In the genomic region with DNA sequence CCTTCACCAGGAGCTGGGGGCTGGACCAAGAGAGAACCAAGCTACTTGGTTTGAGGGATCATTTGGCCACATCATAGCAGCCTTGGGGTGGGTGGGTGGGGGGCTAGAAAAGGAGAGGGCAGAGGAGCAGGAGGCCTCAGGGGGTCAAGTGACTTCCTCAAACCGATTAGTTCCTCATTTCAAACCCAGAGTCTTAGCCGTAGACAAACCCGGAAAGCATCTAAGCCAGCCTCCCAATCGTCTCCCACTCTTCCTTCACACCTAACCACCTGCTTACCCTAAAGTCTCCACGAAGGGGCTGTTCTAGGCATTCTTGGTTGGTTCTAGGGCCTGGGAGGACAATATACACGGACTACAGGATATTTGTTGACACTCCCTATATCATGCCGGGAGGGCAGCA, we compare ENCODE assay signal across 10 mouse cellular contexts. TPM values are rescaled to one million over a fixed set of nuclear protein-coding genes. Genes with fewer than 3 reads are reported as not detected.
A peak's percentile ranks its signal among the peaks of the same experiment; 100 is the strongest.
DNase-seq lines count a peak whose midpoint lies in the region; ATAC-seq and TF ChIP-seq lines count a peak whose summit lies in the region.
"Had no signal": no experiment of that assay in that cellular context is flagged by ENCODE, and none has a peak within 500 bp of the region (broad histone marks: within the 10 kb centered on the region; RNA-seq: fewer than 3 reads in every experiment).

No protein-coding gene starts in this region.

- H3K27ac ChIP-seq in midbrain, embryonic 13.5 days, result no peak overlapping the region
- H3K27ac ChIP-seq in midbrain, embryonic 16.5 days (ENCODE audit: low read length), result no peak overlapping the region
- no peak overlapping the region for H3K27ac ChIP-seq in bone marrow macrophage, adult 2 months (ENCODE audit: insufficient read depth, low read depth, low read length)
- no peak overlapping the region for H3K27ac ChIP-seq in forebrain, postnatal 0 days (ENCODE audit: low read depth, low read length)

- no peak for ATAC-seq in midbrain, embryonic 13.5 days
- no peak for ATAC-seq in midbrain, embryonic 16.5 days
- ATAC-seq in forebrain, postnatal 0 days, result no peak
- ATAC-seq: inflammation-experienced regulatory T-cells, adult 6 months had no signal

- WGBS in midbrain, embryonic 13.5 days, result 73% methylated on average over 7 of the region's 7 CpGs
- 87% methylated on average over 7 of the region's 7 CpGs for WGBS in midbrain, embryonic 16.5 days
- 80% methylated on average over 7 of the region's 7 CpGs for whole genome bisulfite sequencing in forebrain, postnatal 0 days

- DNase-seq in forebrain, postnatal 0 days, result no peak
- DNase-seq in thymus, postnatal 36 days, result no peak
- no peak for DNase-seq in gastrocnemius, postnatal 4 days (ENCODE audit: low spot score in 2 of 2)
- no peak for DNase-seq in frontal cortex, postnatal 36 days (ENCODE audit: low spot score in 2 of 2)

- no peaks in the 10 kb centered on the region for H3K9me3 ChIP-seq in midbrain, embryonic 13.5 days
- no peaks in the 10 kb centered on the region for H3K9me3 ChIP-seq in midbrain, embryonic 16.5 days (replicated peaks; ENCODE audit: control insufficient read depth, low read length, poor library complexity, severe bottlenecking)
- no peaks in the 10 kb centered on the region for H3K9me3 ChIP-seq in forebrain, postnatal 0 days (ENCODE audit: low read length)
- H3K9me3 ChIP-seq in megakaryocyte, embryonic 14.5 days, result no peaks in the 10 kb centered on the region
- H3K9me3 ChIP-seq: heart, embryonic 10.5 days had no signal

- TF ChIP-seq POLR2A in bone marrow macrophage, adult 2 months (IDR thresholded peaks at IDR 0.05; ENCODE audit: borderline replicate concordance, low read depth, low read length), result no peak

- H3K4me3 ChIP-seq in midbrain, embryonic 13.5 days (replicated peaks), result no peak overlapping the region
- H3K4me3 ChIP-seq in midbrain, embryonic 16.5 days (ENCODE audit: low read depth, low read length), result no peak overlapping the region
- peak overlapping the region; percentile 48; the same call in 1 of the 2 replicates for H3K4me3 ChIP-seq in bone marrow macrophage, adult 2 months (ENCODE audit: insufficient read depth, low read length)
- no peak overlapping the region for H3K4me3 ChIP-seq in forebrain, postnatal 0 days (ENCODE audit: low read depth, low read length)
- peak overlapping the region; percentile 90 for H3K4me3 ChIP-seq in megakaryocyte, embryonic 14.5 days (replicated peaks)

- peaks cover 25% of the 10 kb centered on the region for H3K27me3 ChIP-seq in midbrain, embryonic 13.5 days
- no peaks in the 10 kb centered on the region for H3K27me3 ChIP-seq in midbrain, embryonic 16.5 days (ENCODE audit: control insufficient read depth, insufficient read depth, low read depth, low read length)
- H3K27me3 ChIP-seq in forebrain, postnatal 0 days (ENCODE audit: insufficient read depth, low read length), result no peaks in the 10 kb centered on the region
- H3K27me3 ChIP-seq in megakaryocyte, embryonic 14.5 days (replicated peaks), result peaks cover 81% of the 10 kb centered on the region

- peak overlapping the region; percentile 94; the same call in 1 of the 2 replicates for H3K4me2 ChIP-seq in midbrain, embryonic 13.5 days (replicated peaks)
- H3K4me2 ChIP-seq in midbrain, embryonic 16.5 days (ENCODE audit: low read length), result no peak overlapping the region
- peak overlapping the region; percentile 99; the same call in 1 of the 2 replicates for H3K4me2 ChIP-seq in forebrain, postnatal 0 days (ENCODE audit: low read depth)

- TF ChIP-seq CTCF in bone marrow macrophage, adult 2 months (IDR thresholded peaks at IDR 0.05; ENCODE audit: low read depth, low read length), result no peak
- TF ChIP-seq CTCF in forebrain, postnatal 0 days (IDR thresholded peaks at IDR 0.05; ENCODE audit: low read depth), result no peak

- peaks cover 19% of the 10 kb centered on the region for H3K4me1 ChIP-seq in midbrain, embryonic 13.5 days (replicated peaks)
- peaks cover 17% of the 10 kb centered on the region for H3K4me1 ChIP-seq in midbrain, embryonic 16.5 days (ENCODE audit: control insufficient read depth, insufficient read depth, low read length)
- H3K4me1 ChIP-seq in bone marrow macrophage, adult 2 months (ENCODE audit: control insufficient read depth, insufficient read depth, low read length), result peaks cover 4% of the 10 kb centered on the region; the same call in 1 of the 2 replicates
- no peaks in the 10 kb centered on the region for H3K4me1 ChIP-seq in forebrain, postnatal 0 days (ENCODE audit: insufficient read depth)
- peaks cover 12% of the 10 kb centered on the region for H3K4me1 ChIP-seq in megakaryocyte, embryonic 14.5 days

- no peaks in the 10 kb centered on the region for H3K36me3 ChIP-seq in midbrain, embryonic 13.5 days
- no peaks in the 10 kb centered on the region for H3K36me3 ChIP-seq in midbrain, embryonic 16.5 days (ENCODE audit: control insufficient read depth, insufficient read depth, low read length)
- H3K36me3 ChIP-seq in forebrain, postnatal 0 days (ENCODE audit: insufficient read depth), result no peaks in the 10 kb centered on the region
- H3K36me3 ChIP-seq in megakaryocyte, embryonic 14.5 days (replicated peaks; ENCODE audit: low read length), result no peaks in the 10 kb centered on the region
- H3K36me3 ChIP-seq: heart, embryonic 10.5 days had no signal

- no peak overlapping the region for H3K9ac ChIP-seq in midbrain, embryonic 13.5 days (replicated peaks)
- H3K9ac ChIP-seq in midbrain, embryonic 16.5 days (ENCODE audit: low read depth, low read length), result no peak overlapping the region
- no peak overlapping the region for H3K9ac ChIP-seq in forebrain, postnatal 0 days

RNA-seq across cellular contexts. Expression of gene Grik4, which starts 0.9 kb away (rescaled TPM):
- 6.2 and 6.8 TPM in 2 replicates for polyA plus RNA-seq in midbrain, embryonic 13.5 days (2015; fragmentation: Nextera tagmentation; extraction: Ambion mirVana)
- 11.7 and 12.3 TPM in 2 replicates for polyA plus RNA-seq in midbrain, embryonic 16.5 days (2015; fragmentation: Nextera tagmentation; extraction: Ambion mirVana)
- 0.12 and 0.23 TPM in 2 replicates for polyA plus RNA-seq in bone marrow macrophage, adult 2 months (2012; ENCODE audit: insufficient read depth, insufficient read length, missing spikeins)
- 6.8 and 11.9 TPM in 2 replicates for total RNA-seq in forebrain, postnatal 0 days (2014; rRNA removed)
- polyA plus RNA-seq in forebrain, postnatal 0 days (2015; fragmentation: Nextera tagmentation; extraction: Ambion mirVana), result 4.4 and 7.7 TPM in 2 replicates
- 0.17 TPM in 1 of 2 replicates, not detected in the other for polyA plus RNA-seq in megakaryocyte, embryonic 14.5 days (2012; ENCODE audit: insufficient read depth, low replicate concordance)
- under 1 TPM; 0.41 to 0.54 TPM for total RNA-seq in gastrocnemius, postnatal 4 days (2021)

Comparison
In these comparisons a context has a peak if more than half of its experiments do, and no peak if none do; other contexts are left out.
1. H3K4me3 ChIP-seq: peak in bone marrow macrophage, adult 2 months (single experiment) and megakaryocyte, embryonic 14.5 days (single experiment); none in midbrain, embryonic 13.5 days (single experiment), midbrain, embryonic 16.5 days (single experiment) and forebrain, postnatal 0 days (single experiment).